Mouse (Mus musculus): ENCODE results near the gene Hdac8.

The Hdac8 gene

DNA sequence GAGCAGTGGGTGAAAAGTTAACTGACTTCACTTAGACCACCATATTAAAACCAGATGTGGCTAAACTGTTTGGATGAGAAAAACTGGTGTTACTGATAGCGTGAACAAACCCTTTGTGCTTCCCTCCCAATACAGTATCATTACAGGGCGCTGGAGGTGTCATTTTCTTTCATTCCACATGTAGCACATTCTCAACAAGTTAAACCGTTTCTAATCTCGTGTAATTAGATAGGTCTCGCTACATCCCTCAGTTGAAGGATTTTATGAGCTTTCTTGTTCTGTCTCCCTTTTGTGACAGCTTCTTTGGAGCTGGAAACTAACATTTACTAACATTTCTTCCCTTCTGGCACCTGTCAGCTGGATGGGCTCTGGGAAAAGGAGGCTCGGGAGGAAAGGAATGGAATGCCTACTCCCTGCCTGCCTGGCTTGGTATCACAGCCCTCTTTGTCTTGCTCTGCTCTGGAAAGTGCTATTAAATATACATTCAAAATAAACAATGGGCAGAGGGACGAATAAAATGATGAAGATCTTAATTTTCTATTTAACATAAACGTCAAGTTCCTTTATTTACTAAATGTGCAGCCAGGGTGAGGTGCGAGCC lies 156.2 kb downstream of the Hdac8 start:
- intact Hi-C loops (cut with DNase I): no loop called here

DNA sequence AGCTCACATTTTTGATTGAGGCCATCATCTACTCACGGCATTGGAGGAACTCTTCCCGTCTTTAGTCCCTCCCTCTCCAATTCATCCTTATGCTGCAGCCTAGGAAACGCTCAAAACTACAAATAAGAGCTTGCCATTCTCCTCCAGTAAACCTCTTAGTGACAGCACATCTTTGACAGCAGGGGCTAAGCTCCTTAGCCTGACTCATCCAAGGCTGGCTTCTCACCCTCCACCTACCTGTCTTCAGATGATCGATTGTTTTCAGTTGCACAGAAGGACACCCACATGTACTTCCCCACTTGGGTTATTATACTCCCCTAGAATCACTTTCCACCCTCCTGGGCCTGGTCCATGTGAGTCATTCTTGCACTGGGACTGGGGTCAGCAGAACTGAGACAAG lies 163.5 kb downstream of the Hdac8 start:
- intact Hi-C loops (cut with DNase I): no loop called here

DNA sequence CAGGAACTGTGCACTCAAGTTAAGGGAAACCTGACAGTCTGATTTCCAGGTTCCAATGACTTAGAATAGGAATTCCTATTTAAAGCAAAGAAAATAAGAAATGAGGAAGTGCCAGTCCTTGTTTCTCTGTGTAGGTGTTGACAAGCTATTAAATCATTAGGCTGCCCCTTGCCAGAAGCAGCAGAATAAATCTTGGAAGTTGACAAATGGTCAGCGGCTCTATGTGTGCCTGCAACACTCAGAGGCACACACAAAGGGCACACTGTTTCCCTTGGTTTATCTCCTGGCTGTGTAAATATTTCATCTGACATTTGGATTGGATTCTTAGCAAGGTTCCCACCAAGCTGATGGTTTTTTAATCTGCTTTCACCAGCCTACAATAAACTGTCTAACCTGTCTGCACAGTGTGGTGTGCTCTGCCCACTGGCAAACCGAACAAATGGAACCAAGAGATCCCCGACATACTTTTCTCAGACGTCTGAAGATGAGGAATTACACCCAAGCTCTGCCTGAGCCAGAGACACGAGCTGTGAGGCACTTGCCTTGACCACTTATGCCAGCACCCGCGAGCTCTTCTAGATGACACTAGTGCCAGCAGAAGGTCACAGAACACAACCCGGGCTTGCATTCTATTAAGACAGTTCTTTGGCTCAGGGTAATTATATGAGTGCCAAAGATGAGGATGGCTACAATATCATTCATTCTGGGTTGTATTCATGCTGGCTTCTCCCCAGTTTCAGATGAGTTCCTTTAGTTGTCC lies 165.6 kb downstream of the Hdac8 start:
- intact Hi-C loops (cut with DNase I): no loop called here

DNA sequence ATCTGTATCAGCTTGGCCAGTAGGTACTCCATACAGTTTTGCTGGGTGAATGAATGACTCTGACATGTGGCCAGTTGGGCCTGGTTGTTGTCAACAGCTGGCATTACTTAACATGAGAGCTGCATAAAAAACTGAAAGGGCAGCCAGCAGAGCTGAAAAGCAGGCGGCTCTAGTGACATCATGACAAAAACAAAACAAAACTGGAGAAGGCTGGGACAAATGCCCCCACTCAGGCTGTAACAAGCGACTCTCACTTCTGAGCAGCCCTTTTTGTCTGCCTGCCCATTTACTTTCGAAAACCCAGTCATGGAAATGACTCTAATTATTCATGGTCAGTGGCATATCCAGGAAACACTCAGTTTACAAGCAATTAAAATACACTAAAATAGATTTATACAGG lies 185.5 kb downstream of the Hdac8 start:
- intact Hi-C loops (cut with DNase I): no loop called here

DNA sequence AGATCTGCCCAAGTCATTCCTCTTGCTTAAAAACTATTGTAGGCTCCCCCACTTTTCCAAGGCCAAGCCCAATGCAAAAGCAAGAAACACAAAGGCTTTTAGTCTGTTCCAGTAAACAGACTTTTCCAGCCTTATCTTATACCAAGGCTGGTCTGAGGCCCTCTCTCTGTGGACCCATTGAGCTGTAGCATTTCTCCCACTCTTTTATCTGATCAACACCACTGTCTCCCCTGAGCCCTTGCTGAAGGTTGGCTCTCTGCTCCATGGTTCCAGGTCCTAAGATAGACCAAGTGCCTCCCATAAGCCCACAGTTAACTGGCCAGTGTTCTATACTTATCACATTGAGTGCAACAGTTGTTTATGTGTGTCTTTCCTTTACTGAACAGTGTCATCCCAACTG lies 185.9 kb downstream of the Hdac8 start:
- intact Hi-C loops (cut with DNase I): no loop called here

DNA sequence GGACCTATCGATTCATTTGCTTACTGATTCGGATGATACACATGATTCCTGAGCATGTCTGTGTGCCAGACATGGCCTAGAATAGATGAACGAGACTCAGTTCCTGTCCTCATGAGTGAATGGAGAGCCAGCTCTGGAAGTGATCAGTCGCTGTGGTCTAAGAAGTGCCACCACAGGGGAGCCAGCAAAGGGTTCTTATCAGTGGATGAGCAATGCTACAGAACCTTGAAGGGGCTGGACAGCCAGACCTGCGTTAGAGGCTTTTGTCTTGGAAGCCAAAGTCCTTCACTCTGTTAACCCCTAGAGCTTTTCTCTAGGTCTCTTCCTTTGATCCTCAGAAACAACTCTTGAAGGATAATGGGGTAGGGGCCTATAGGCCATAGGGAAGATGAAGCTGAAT lies 186.4 kb downstream of the Hdac8 start:
- intact Hi-C loops (cut with DNase I): no loop called here

DNA sequence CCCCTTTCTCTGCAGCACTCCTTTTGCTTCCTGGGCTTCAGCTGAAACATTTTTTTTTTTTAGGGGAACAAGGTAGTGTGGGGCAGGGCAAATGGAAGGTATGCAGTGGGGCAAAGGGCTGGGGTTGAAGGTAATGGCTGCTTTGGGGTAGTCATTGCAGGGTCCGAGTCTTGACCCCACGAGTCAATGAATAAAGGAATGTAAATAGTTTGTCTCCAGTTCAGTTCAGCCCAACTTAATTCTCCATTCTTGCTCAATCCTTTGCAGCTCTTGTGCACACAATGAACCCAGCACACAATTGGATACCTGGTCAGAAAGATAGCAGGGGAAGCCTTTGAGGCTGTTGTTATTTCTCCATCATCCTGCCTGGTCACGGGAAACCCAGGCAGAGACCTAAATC lies 194.0 kb downstream of the Hdac8 start:
- intact Hi-C loops (cut with DNase I): loop anchor here (5.0 kb wide), 1 partner anchor 44 kb away; no protein-coding TSS in a partner anchor

DNA sequence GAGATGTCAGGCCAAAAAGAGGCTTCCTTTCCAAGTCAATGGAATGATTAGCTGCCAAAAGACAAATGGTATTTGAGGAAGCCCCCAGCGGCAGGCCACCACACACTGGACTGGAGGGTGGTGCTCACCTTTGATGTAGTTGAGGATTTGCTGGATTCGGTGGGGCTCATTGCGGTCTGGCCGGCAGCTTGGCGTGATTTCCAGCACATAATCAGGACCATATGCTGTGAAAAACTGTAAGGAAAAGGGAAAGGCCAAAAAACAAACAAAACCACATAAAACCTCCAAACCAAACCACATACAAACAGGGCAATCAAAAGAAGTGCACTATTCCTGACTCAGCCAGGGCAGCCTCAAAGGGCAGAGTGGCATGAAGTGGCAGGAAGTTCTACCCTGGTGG lies 197.6 kb downstream of the Hdac8 start:
- intact Hi-C loops (cut with DNase I): no loop called here

DNA sequence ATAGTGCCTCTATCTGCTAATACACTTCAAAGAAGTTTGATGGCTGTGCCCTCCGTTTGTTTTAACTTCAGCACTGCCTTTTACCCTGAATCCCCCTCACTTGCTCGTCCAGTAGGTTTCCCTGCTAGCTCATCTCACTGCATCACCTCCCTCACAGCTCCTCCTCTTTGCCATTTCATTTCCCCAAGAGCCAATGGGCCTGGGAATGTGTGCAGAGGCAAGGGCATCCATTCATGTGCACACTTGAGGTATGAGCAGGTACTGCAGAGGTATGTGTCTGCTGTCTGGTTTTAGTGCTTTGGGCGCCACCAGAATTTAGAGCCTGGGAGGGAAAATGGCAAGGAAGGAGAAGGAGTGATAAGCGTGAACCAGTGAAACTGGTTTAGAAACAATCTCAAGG lies 199.4 kb downstream of the Hdac8 start:
- intact Hi-C loops (cut with DNase I): no loop called here

DNA sequence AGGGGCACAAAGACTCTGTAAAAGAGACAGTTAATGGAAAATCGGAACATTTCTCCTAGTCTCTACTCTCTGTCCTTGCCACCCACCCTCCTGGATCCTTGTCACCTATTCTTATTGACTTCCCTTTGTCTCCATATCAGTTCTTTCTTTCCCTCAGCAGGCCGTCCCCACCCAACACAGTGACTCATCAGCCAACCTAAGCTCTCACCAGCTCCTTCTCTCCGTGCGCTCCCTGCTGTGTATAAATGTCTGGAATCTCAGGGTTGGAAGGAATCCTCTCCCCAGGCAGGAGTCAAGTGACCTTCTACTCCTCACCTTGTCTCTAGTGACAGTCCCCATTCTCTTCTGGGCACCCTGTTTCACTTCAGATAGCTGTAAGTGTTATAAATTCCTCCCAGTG lies 200.2 kb downstream of the Hdac8 start:
- intact Hi-C loops (cut with DNase I): no loop called here

DNA sequence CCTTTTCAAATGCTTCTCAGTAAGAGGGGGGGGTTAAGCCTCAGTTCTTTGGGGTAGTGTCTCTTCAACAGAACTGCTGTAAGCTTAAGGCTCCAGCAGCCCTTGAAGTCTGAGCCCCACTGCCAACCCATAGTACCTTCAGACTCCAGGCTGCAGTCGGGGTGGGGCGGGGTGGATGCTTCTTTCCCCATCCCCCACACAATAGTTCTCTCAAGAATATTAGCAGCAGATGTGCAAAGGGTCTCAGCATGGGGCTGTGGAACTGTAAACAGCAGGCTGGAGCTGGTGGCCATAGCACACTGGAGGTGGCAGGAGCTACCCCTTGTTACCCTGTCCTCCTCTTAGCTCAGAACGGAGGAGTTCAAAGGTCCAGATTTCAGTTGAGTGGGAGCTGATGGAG lies 202.7 kb downstream of the Hdac8 start:
- intact Hi-C loops (cut with DNase I): no loop called here

DNA sequence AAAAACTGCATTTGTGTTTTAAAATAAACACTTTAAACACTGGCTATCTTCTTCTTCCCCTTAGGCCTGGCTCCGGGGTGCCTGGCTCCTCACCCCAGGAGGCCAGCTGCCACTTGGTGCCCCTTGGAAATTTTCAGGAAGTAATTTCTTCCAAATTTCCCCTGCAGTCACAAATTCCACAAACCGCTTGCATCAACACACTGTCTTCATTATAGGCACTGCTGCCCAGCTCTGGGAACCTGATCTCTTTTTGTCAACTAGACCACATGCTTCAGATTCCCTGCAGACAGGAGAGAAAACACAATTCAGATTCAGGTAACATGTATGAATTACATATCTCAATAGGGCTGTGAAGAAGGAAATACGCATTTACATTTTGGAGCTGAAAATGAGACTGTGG lies 220.3 kb downstream of the Hdac8 start:
- intact Hi-C loops (cut with DNase I): no loop called here

DNA sequence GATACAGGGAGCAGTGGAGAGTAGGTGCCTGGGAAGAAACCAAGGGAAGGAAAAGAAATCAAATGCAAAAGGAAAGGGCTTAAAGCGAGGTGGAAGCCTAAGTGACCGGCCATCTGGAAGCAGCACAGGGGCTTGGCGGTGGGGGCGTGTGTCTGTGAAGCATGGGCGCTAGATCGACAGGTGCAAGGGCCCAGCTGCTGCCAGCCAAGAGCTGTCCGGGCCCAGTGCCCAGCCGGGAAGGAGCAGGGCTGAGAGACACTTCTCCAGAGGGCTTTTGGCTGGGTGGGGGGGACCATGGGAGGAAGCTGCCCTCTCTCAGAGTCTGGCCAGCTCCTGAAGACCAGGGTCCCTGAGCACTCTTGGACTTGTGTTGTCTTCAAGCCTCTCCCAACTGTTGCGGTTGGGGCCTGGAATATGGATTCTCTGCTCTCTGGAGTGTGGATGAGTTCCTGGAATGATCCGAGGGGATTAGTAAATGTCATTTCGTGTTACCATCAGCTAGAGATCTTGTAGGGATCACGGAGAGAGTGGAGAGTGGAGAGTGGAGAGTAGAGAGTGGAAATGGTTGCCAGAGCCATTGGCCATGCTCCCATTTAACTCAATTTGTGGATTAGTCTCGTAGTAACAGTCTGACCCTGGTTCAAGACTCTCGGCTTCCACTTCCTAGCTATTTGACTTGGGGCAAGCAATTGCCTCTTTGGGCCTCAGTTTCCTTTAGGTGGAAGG lies 242.4 kb downstream of the Hdac8 start:
- intact Hi-C loops (cut with DNase I): no loop called here

DNA sequence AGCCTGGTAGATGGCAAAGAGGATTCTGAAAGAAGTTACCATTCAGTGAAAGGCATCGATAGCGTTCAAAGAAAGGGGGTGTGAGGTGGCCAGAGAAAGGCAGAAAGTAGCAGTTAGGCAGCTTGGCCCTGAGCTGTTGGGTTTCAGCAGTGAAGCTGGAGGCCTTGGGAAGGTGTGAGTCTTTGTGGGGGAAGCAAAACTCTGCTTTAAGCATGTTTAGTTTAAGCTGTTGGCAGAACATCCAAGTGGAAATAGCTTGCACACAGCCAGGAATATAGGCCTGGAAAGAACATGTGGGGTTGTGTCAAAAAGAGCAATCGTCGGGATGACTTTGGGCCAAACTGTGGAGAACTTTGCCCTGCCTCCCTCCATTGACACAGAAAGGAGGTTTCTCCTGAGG lies 245.4 kb downstream of the Hdac8 start:
- intact Hi-C loops (cut with DNase I): no loop called here

DNA sequence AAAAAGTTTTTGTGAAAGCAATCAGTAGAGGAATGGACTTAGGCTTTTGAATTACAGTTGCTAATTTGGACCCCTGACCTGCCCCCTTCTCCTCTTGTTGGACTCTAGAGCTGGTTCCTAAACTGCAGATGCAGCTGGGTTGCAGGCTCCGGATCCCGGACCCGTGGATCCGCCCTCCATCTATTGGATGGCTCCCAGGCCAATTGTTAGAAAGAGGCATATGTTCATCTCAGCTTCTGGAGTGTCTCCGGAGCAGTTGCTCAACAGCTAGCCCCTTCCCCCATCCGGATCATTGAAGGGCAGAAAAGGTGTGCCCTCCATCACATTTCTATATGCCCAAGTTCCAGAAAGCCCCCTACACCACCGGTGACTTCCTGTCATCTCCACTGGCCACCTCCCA lies 251.3 kb downstream of the Hdac8 start:
- intact Hi-C loops (cut with DNase I): no loop called here

DNA sequence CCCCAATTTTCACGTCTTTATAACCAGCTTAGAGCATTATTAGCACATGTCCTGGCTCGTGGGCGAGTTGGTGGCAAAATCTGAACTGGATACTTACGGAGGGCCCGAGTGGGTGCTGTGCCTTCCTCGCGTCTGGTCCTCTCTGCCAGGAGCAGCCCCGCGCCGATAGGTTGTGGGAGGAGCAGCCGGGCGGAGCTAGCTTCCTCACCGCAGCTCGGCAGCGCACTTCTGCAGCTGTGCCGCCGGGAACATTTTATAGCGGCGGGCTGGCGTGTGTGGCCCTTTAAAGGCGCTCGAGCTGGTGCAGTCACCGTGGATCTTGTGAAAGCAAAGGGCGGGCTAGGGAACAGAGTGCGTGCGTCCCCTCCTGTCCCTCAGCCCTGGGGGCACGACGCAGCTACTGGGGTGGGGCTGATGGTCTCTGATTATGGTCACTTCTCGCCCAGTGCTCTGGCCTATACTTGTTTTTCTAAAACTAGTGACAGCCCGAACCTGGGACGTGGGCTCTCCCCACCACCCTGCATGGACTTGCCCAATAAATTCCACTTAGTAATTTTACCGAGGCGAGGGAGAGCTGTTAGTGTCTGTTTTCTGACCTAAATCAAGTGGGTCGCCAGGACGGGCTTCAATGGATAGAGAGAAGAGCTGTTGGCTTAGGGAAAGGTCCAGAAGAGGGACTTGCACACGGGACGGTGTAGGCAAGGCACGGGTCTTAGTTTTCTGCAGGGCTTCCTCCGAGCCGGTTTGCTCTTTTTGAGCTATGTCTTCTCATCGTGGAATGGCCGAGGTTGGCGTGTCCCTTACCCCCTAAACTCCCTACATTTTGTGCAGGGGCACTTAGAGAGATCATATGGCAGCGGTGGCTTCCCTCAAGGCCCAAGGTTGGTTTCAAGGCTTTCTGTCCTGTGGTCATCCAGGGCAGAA lies 253.0 kb downstream of the Hdac8 start, which contains the start of gene Cited1:
Gene Cited1, minus strand, starts transcription at position 245 of the 924 bp plus-strand sequence.
- intact Hi-C loops (cut with DNase I): no loop called here

DNA sequence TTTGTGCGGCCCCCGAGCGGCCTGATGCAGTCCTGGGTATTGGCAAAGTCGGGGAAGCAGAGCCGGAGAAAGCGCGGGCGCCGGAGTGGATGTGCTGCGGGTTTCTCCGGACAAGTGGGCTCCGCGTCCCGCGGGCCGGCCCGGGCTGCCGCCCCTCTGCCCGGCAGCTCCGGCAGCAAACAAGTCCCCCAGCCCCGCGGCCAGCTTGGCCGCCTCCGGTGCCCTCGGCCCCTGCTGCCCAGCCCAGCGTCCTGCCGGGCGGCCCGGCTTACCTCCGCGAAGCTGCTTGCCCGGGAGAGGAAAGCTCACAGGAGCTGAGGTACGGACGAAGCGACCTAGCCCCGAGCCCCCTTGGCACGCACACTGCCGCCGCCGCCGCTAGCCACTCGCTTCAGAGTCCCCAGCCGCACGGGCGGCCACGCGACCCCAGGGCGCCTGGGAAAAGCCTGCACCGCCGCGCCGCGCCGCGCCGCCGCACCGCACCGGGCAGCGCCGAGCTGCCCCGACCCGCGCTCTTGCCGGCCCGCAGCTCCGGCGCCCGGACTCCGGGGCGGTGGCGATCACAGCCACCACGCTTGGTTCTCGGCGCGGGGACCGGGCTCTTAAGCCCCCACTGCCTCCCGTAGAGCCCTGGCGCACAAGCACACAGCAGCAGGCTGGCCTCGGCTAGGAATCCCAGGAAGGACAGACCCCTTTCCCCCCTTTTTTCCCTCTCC lies 253.8 kb downstream of the Hdac8 start:
- intact Hi-C loops (cut with DNase I): no loop called here

DNA sequence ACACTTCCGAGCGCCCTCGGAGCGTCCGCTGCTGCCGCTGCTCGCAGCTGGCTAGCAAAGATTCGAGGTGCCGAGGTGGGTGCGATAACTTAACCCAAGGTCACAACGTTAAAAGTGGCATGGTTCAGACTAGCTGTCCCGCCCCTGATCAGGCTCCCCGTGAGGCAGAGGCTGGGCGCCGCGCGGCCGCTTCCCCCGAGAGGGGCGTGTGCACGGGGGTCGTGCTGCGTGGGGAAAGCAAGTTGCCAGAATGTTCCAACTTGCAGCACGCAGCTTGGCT lies 254.3 kb downstream of the Hdac8 start:
- intact Hi-C loops (cut with DNase I): no loop called here

DNA sequence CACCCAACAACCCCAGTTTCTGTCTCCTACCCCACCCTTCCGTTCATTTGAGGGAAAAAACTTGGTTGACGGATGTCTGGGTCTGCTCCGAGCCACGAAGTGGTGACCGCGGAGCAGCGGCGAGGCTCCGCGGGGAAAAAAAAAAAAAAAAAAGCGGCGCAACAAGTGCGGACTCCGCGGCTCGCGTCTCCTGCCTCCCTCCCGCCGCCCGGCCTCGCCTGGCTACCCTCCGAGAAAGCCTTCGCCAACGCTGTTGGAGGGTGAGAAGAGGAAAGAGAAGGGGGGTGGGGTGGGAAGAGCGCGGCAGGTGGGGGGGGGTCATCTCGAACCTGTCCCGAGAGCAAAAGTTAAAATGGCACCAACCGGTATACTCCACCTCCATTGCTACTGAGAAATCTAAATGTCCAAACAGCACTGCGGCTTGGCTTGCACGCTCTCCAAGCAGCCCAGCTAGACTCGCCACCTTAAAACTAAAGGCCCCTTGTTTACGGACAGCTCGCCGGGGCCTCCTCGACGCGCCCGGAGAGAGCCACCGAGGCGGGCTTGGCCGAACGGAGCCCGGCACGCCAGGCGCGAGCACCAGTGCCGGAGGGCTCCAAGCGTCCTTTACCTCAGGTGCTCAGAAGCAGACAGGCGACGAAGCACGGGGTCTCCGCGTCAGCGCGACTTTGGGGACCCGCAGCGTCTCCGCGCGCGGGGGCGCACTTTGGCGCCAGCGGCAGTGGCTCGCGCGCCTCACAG lies 254.8 kb downstream of the Hdac8 start:
- intact Hi-C loops (cut with DNase I): no loop called here

DNA sequence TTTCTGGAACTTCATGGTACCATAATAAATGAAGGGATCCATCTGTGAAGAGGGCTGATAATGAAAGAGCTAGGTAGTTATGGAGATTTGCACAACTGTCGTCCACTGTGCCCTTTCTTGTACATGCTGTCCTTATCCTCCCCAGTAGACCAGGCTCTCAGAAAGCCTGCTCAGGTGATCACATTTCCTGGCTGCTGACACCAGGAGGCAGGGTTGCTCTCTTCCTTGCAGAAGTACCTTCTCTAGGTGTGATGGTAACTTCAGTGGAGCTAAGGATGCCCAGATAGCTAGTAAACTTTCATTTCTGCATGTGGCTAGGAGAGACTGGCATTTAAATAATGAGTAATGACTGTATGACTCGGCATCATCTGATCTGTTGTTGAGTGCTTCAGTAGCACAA lies 260.8 kb downstream of the Hdac8 start:
- intact Hi-C loops (cut with DNase I): no loop called here
